Mouse (Mus musculus) frontal cortex, adult (tissue): ENCODE results near the gene Eef1a2.
"Not testable (repeated sequence)": the region's sequence is repeated elsewhere in the genome, so short reads cannot be mapped to it uniquely, and the experiment has no call there.

Experiments used
- ATAC-seq: cut with Nextera tagmentation; 2 replicates; pipeline ENCODE4 v1.9.2; 2017; ENCODE audit warnings: mild to moderate bottlenecking, moderate library complexity, mixed read lengths; ENCODE audit not compliant: low TSS enrichment

Eef1a2 gene

DNA sequence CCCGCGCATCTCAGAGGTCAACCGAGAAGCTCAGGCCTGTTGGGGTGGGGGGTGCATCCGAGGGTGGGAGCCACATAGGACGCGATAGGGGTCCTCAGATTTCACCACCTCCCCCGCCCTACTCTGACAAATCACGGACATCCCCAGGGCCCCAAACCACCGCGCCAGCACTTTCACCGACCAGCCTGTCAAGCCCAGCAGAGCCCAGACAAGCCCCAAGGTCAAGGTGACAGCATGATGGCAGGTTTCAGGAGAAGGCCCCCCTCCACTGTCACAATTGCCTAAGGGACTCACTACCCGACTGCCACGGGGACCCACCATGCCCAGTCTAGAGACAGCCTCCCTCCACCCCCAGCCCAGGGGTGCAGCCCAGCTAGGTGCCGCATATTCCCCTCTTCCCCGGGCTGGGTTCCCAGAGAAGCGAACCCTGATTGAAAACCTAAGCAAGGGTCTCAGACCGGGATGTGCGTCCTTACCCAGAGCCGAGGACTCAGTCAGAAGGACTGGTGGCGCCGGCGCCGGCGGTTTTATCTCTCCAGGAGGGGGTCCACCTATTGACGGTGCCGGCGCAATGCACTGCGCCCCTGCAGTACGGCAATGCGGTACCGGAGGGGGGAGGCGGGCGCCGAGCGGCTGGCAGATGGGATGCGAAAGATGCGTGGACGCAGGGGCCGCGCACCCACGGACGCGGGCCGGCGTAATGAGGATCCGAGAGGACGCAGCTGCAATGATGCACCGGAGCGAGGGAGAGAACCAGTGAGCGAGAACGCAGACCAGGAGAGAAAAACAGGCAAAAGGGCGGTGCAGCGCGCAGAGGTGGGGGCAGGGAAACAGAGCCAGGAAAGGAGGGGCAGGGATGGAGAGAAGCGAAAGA is at the start of gene Eef1a2:
Gene Eef1a2, minus strand, starts transcription at position 767 of the 874 bp plus-strand sequence.
- peak; percentile 33 for ATAC-seq

- no peak for ATAC-seq
Observed at GRCm38 (mm10) chr2:181206118-181206517, 49.3 kb upstream of the Eef1a2 start.

DNA sequence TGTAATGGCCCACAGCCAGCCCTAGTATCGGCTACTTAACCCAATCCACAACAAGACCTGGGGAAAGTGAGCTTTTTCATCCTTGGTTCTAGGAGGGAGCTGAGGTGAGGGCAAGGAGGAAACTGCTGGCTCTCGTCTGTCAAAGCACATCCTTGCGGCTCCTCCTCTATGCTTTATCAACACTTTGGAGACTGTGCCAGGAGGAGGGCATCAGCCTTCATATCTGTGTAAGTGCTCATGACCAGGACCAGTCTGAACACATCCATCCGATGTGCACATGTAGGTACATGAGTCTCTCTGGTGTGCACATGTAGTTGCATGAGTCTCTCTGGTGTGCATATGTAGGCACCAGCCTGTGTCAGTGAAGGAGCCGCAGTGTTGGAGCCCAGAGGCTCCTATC is 48.9 kb upstream of the Eef1a2 start:
- ATAC-seq: no peak

GRCm38 (mm10) chr2:181202886-181203285 is 46.1 kb upstream of the Eef1a2 start:
- no peak for ATAC-seq

GRCm38 (mm10) chr2:181202422-181202821 is 45.6 kb upstream of the Eef1a2 start, which contains the start of gene Ptk6:
Ptk6 (minus strand) TSS chr2:181202789.
- no peak for ATAC-seq

- ATAC-seq: no peak
Observed at GRCm38 (mm10) chr2:181201606-181202005, 44.8 kb upstream of the Eef1a2 start.

DNA sequence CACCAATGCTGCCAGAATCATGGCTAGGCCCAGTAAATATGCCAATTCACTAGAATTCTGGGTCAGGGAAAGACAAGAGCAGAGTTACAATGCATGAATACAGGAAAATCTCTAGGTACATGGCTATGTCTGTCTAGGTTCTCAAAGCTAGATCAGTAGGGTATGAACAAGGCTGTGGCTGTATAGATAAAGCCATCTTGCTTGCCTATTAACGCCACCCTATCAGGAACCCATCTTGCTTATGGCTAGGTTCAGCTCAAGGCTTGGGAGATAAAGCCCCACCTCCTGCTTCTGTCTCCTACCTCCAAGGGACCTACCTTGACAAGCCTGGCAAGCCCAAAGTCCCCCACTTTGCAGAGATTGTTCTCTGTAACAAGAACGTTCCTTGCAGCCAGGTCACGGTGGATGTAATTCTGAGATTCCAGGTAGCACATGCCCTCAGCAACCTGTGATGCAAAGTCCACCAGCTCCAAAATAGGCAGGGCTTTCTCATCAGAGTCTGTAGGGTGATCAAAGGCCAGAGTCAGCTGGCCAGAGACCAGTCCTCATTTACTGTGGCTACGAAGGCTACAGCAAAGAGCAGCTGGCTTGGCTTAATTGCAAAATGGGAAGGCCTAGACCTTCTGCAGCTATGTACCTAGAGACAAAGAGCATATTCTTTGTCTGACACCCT is 40.0 kb upstream of the Eef1a2 start:
- no peak for ATAC-seq

DNA sequence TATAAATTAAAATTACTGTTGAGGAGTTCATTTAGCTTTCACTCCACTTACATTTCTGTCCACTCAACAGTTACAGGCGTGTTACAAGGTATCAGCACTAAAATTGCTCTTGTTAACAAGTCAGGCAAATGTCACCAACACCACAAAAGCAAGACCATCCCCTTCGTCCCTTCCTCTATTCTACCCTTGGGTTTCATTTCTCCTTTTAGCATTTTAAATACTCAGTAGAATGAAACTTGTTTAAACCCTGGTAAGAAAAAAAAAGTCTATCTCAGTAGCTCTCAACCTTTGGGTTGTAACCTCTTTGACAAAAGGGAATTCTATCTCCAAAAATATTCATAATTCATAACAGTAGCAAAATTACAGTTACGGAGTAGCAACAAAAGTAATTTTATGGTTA is 36.2 kb upstream of the Eef1a2 start:
- no peak for ATAC-seq

DNA sequence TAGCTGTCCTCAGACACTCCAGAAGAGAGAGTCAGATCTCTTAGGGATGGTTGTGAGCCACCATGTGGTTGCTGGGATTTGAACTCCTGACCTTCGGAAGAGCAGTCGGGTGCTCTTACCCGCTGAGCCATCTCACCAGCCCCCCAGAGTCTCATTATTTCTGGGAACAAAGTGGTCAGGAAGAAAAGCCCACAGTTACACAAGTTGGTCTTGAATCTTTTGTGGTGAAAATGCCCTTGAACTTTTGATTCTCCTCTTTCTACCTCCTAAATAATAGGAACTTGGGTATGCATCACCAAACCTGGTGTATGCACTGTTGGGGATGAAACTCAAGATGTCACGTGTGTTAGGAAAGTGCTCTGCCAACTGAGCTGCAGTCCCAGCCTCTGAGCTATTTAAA is 35.1 kb upstream of the Eef1a2 start:
- no peak for ATAC-seq

GRCm38 (mm10) chr2:181191385-181191784 is 34.6 kb upstream of the Eef1a2 start:
- not testable (repeated sequence) for ATAC-seq

DNA sequence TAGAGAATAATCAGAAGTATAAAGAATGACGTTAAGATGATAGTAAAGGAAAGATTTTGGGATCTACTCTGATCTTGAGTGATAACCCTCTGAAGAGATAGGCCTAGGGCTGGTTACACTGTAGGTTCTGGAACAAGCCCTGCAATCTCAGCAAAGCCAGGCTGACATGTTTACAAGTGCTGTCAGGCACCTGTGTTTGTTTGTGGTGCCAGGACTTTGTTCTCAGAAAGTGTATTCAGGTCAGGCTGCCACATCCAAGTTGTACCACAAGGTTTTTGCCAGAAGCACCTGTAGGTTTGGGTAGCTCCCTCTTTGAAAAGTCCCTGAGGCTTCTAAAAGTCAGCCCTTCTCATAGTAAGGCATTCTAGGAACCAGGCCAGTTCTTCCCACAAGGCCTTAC is 32.5 kb upstream of the Eef1a2 start:
- ATAC-seq: no peak

- no peak for ATAC-seq
Observed at GRCm38 (mm10) chr2:181188681-181189080, 31.9 kb upstream of the Eef1a2 start.

DNA sequence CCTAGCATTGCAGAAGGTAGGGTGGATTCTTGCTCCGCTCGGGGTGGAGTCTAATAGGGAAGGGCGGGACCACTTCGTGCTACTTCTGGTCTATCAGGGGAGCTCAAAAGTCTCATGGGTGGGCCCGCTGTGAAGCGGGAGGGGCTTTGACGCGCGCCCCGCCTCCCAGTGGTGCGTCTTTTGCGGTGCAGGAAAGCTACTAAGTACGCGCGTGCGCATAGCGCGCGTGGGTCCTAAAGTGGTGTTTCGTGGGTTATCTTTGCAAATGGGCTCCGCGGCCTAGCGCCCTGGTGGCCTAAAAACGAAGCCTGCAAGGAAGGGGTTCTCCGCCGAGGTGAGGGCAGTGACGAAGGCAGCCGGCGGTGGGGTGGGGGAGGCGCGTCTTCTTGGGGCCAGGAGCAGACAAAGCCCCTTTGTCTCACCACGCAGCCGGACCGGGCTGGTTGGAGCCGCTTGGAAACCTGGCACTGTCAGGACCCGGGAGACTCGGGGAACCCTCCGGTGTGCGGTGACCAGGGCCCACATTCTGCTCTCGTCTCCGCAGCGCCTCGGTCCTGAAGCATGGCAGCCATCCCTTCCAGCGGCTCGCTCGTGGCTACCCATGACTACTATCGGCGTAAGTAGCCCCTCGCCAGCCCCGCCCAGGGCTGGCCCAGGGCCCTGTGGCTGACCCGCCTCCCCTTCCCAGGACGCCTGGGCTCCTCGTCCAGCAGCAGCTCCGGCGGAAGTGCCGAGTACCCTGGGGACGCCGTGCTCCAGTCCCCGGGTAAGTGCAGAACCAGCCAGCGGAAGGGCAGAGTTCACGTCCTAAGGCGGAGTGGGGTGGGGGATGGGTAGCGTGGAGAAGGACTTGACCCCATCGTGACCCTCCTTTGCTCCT is 30.5 kb upstream of the Eef1a2 start, which contains the start of gene Ppdpf:
Gene Ppdpf, plus strand, starts transcription at position 127 of the 880 bp plus-strand sequence.
- ATAC-seq: peak; percentile 92

- ATAC-seq: peak; percentile 82
Observed at GRCm38 (mm10) chr2:181186635-181187034, 29.8 kb upstream of the Eef1a2 start.

- ATAC-seq: no peak; the same call in 1 of the 2 replicates
Observed at GRCm38 (mm10) chr2:181180898-181181297, 24.1 kb upstream of the Eef1a2 start.

GRCm38 (mm10) chr2:181178471-181178870 is 21.7 kb upstream of the Eef1a2 start:
- ATAC-seq: no peak

GRCm38 (mm10) chr2:181178015-181178414 is 21.2 kb upstream of the Eef1a2 start:
- no peak for ATAC-seq

DNA sequence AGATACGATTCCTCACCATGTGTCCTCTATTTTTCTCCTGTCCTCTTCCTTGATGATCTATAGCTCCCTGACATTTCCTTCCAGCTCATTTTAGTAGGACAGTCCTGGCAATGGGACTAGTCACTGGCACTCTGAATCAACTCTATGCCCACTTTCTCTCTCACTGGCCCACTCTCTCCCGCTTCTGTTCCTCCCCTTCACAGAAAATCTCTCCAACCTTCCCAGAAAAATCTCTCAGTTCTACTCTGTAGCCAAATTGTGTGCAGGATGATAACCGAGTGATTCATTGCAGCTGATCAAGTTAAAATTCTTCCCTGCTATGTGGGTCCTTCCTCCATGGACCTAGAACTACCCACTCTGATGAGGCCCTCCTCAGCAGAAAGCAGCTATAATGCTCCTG is 17.8 kb upstream of the Eef1a2 start:
- ATAC-seq: peak; percentile 85

GRCm38 (mm10) chr2:181166469-181166868 is 9.7 kb upstream of the Eef1a2 start:
- ATAC-seq: no peak

DNA sequence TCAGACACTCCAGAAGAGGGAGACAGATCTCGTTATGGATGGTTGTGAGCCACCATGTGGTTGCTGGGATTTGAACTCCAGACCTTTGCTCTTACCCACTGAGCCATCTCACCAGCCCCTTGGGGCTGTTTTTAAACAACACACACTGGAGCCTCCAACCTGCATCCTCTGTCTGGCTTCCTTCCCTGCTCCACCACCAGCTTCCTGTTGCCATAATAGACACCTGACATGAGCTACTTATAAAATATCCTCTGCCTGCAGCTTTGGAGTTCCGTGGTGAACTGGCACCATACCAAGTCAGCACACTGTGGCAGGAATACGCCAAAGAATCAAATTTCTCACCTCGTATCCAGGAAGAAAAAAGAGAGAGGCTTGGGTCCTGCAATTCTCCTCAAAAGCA is 4.0 kb upstream of the Eef1a2 start:
- ATAC-seq: no peak

GRCm38 (mm10) chr2:181159771-181160170 is 3.0 kb upstream of the Eef1a2 start:
- peak; percentile 75 for ATAC-seq

DNA sequence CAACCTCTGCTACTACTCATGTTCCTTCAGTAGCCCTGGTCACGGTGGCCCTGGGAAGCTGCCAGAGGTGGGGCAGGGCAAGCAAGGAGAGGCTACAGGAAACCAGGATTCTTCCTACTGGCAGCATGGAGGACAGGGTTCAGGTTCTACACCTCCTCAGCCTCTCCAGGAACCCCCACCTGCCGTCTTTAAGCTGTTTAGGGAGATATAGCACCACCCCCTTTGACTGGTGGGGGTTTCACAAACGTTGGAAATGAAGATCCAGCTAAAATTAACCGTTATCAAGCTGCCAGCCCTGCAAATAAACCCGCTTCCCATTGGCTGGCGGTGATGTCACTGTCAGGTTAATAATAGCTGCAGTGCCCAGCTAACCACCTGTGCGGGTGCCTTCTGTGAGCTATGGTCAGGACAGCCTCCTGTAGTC is 2.3 kb upstream of the Eef1a2 start:
- peak; percentile 48 for ATAC-seq
